Mouse (Mus musculus): ENCODE data around the gene Kri1.

- TF ChIP-seq CTCF (IDR thresholded peaks at IDR 0.05; ENCODE audit: insufficient read depth, low read depth, low read length): no peak
- TF ChIP-seq POLR2A (IDR thresholded peaks at IDR 0.05; ENCODE audit: insufficient read depth, low read depth, low read length): no peak
These were observed 11.2 kb upstream of the Kri1 start for GRCm38 (mm10) chr9:21299014-21299413.

Data from olfactory bulb, adult 2 months (tissue).